Mouse (Mus musculus): ENCODE measurements around the gene C530025M09Rik.

C530025M09Rik gene

DNA sequence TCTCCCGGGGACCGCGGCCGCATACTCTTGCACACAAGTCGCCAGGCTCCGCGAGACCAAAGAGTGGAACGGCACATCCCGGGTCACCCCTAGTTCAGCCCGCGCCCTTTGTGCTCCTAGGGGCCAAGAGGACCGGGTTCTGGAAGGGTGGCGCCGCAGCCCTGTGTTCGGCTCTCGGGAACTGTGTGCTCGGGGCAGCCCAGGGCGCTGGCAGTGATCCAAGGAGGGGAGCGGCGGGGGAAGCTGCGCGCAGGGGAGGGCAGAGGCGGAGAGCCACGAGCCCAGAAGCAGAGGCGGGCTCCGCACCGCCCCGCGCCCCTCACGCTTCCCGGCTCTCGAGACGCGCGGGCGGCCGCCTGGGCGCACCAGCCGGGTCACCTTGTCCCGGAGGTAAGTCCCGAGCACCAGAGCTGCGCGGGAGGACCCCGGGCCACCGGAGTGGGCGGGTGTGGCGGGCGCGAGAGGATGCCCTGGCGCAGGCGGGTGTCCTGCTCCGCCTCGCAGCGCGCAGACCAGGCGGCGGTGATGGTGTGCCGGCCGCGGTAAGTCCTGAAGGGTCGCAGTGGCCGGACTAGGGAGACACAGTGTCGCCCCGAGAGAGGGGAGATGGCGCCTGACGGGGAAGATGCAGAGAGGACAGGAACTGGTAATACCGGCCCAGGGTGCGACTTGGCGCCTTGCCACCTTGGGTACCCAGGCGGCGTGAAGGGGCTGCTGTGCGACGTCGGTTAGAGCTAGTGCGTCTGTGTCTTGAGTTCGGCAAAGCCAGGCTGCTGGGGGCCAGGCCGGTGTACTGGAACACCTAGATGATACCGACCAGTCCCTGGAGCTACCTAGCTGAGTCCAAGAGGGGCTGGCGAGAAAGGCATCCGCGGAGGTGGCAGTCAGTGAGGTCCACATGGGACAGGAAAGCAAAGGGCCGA is at the start of gene C530025M09Rik:
C530025M09Rik (minus strand) TSS at position 678 of the 923 bp plus-strand sequence.
- no peak for DNase-seq

DNA sequence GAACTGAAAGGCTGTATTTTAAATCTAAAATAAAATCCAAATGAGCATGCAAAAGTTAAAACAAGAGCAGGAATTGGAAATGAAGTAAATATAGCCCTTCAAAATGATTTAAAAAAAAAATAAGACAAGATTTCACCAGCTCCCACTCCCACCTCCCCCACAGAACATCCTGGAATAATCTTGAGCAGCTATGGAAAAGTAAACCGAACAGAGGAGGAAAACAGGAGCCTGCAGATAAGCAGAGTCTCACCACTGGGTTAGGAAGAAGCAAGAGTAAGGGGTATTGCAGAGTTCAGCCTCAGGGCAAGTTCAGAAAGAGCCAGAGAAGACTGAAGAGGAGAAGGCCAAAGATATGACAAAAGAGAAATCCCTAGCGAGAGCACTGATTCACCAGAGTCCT is 46.9 kb upstream of the C530025M09Rik start:
- DNase-seq = no peak

DNA sequence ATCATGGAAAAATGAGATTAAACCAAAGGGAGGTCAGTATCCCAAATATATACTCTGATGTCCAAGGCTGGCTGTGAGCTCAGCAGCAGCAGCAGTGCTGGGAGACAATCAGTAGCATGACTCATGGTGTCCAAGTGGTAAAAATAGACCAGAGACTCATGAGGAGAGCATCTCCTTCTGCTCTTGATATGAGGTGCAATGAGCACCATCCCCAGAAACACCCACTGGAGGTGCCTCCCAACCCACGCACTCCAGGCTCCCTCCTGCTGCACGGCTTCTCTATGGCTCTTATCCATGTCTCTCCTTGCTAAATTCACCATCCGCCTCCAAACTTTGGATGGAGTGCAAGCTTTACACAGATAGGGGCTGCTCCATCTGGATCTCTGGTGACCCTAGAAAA is 42.3 kb upstream of the C530025M09Rik start:
- DNase-seq = no peak

DNA sequence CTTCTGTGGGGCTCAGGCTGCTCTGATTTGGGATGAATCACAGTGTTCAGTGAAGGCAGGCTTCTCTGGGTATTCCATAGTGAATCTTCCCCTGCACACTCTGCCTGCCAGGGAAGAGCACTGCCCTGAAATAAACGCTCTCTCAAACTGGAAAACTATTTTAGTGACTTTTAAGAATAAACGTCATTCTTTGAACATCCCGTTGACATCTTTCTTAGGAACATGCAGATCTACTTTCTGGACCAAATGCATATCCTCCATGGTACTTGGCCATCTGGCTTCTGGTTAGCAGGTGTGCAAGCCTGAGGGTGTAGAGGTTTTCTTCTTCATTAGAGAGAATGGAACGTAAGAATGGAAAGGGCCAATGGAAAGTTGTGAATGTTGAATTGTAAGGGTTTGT is 41.5 kb upstream of the C530025M09Rik start:
- DNase-seq = no peak

DNA sequence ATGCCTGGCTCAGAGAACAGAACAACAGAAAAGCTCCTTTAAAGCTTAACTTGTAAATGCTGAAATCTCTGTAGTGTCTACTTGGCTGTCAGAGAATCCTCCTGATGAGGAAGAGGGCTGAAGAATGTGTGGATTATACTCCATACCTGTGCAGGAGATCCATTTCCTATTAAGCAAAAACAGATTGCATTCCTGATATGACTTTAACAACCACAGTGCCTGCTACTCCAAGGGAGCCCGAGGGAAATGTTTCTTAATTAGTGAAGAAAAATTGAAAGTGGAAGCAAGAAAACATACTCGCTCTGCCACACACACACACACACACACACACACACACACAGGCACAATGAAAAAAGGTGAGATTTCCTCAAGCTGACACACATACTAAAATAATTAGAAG is 39.5 kb upstream of the C530025M09Rik start:
- DNase-seq = no peak

DNA sequence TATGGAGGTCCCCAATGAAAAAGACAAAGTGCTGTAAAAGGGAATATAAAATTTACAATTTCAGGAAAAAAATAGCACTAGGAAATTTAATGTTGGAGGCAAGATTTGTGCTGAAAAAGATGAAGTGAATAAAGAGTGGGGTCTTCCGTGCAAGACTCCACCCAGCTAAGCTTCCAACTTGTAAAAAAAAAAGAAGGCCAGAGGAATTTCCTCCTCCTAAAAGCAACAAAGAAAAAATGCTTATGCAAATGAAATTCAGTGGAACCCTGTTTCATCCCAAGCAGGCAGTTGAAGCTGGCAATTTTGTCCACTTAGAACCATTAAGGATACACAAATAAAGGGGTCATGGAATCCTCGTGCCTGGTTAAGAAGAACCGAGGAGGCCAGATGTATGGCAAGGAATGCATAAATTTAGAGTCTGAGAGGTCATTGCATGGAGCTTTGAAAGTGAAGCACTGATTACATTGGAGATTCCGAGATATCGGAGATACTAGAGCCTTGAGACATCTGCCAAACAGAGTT is 35.0 kb upstream of the C530025M09Rik start:
- no peak for DNase-seq

DNA sequence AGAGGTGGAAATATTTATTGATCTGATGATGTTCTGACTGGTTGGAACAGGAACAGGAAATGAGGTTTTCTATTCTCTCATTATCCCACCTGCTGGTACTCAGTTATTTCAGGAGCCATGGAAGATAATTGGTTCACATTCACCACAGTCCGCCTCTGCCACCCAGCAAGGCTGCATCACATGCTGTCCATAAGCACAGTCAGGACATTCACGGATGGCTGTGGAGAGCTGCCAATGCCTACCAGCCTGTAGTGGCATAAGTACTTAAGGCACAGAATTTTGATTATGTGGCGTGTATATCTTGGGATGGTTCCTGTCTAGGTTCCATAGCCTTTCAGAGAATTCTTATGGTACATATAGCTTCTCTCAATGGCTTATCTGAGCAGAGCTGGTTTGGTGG is 30.0 kb upstream of the C530025M09Rik start:
- no peak for DNase-seq

DNA sequence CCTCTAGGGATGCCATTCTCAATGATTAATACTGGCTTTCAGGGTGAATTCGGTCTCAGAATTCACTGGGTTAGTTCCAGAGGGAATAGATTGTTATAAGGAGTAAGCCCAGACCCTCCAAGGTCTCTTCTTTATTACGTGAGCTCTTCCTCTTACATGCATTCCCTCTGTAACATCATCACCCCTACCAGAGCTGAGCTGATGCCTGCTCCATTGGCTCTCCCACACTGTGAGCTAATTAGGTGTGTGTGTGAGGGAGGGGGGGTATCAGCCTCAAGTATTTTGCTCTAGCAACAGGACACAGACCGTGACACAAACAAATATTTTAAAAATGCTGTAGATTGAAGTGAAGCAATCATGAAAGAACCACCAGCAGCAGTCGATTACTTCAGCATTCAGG is 17.8 kb upstream of the C530025M09Rik start:
- no peak for DNase-seq

DNA sequence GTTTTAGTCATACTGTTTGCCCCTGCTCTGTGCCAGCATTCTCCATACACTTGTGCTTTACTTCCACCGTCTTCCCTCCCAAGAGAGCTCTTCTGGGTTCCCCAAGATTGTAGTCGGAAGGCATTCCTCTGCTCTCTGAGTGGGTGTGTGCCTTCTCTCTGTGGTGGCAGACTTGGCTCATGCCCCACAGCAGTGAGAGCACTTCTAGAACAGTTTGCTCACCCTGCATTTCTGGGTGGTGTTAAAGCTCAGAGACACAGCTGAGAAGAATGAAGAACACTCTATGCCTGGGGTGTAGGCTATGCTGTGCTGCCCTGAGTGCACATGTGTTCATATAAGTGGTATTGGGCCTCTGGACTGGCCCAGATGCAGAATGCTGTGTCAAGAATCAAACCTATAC is 13.6 kb upstream of the C530025M09Rik start:
- no peak for DNase-seq

DNA sequence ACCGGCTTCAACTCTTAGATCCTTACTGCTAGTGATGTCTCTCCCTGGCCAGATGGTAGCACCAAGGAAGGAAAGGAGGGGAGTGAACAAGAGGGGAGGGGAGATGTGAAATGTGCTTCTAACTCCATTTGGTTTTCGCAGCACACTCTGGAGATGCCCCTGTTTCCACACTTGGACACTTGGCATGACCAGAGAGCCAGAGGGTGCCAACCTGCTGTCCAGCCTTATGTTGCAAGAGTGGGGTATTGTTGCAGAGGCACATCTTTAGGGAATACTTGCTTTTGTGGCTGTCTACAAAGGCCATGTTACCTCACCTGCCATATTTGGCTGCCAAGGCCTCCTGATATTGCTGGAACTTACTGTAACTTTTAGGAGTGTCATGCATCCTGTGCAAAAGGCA is 8.7 kb upstream of the C530025M09Rik start:
- no peak for DNase-seq

DNA sequence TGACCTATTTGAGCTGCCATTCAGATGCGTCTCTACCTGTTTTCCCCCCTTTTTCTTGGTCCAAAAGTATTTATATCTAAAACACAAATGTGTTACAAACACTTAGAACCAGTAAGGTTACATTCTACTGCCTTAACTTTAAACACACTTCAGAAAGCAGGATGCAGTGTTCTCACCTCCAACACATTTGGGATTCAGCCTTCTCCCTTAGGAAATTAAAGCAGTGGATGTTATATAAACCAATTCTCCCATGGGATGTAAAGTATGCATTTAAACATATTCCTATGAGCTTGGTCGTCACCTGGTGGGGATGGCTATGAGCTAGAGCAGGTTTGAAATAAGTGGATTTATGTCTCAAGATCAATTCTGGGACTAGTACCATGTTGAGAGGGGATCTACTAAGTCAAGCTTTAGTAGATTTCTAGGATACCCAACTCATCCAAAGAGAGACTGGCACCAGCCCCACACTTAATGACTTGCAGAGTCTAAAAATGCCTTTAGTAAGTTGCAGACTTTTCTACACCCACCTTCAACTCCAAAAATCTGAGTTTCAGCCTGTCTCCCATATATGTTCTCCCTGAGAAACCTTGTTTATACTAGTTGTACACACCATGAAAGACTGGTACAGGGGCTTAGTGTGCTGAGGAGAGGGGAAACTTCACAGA is 5.6 kb upstream of the C530025M09Rik start:
- no peak for DNase-seq

DNA sequence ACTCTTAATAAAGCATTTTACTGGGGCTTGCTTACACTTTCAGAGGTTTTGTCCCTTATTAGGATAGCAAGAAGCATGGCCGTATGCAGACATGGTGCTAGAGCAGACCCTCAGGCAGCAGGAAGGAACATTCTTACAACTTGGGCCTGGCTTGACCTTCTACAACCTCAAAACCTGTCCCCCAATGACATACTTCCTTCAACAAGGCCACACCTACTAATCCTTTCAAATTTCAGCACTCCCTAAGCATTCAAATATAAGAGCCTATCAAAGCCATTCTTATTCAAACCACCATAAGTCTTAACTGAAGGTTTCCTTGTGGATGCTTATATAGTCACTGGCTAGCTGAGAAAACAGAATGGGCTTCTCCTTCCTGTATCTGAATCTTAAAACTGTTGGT is 4.1 kb upstream of the C530025M09Rik start:
- DNase-seq = no peak

DNA sequence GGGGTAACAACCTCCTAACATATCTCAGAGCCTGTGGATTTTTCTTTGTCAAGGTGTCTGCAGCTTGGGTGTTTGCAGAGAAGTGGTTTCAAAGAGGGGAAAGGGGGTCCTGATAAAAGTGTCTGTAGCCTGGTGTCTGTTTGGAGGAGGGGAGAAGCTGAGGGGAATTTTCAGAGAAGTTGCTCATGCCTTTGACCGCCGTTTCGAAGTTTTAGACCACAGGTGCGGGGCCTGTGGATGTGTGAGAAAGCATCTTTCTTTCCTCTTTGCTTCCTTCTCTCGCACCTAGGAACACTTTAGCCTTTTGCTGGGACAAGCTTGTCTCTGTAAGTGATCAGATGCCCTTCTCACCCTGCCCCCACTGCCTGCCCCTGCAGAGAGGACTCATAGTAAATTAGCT is 1.3 kb upstream of the C530025M09Rik start:
- DNase-seq = no peak

DNA sequence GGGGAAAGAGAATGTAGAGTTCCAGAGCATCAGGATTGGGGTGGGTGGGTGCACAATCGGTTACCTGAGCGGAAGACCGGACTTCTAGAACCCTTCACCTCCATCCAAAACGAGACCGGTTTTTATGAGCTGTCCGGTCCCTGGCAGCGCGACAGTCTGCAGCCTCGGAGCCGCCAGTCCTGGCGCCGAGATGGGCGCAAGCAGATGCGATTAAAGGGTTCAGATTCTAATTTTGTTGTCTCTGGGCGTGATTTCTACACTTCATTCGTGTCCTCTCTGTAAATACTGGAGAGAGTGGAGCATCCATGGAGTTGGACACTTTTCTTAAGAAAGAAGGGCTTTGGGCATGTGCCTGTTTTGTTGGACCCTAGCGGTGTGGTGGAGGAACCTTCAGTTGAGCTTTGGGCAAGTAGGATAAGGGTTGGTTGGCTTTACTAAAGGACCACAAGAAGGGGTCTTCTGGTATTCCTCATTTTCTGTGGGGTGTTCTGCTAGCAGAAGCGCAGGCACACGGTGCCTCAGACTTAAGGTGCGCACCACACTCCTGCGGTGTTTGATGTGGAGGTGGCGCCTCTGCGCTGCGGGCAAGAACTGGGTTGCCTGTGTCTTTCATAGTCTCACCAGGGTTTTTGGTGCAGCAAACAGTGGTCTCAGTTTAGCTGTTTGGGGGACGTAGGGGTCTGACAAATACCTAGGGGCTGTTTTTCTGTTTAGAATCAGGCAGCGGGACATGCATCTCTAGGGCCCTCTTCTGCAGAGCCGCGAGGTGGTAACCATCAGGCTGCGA is 639 bp upstream of the C530025M09Rik start:
- DNase-seq = no peak

DNA sequence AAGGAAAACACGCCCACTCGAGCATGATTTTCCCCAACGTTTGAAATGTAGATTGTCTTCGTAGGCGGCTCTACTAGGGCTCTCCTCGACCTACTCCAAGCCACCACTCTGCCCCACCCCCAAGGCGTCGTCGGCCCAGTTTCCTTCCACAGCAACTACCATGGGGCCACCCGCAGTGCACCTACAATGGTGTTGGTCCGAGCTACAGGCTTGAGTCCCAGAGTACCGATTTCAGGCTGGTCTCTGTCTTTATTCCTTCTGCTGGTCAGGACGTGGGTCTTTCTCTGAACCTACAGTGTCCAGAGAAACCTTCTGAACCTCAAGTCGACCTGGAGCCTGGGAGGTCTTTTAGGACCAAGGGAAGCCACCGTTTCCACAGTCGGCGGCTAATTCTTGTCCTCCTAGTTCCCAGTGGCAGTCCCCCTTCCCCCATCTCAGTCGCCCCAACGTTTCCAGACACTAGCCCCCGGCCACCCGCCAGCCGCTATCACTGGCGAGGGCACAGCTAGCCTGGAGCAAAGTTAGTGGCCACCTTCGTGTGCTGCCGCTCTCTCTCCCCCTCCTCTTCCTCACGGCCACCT is 968 bp downstream of the C530025M09Rik start:
- no peak for DNase-seq

DNA sequence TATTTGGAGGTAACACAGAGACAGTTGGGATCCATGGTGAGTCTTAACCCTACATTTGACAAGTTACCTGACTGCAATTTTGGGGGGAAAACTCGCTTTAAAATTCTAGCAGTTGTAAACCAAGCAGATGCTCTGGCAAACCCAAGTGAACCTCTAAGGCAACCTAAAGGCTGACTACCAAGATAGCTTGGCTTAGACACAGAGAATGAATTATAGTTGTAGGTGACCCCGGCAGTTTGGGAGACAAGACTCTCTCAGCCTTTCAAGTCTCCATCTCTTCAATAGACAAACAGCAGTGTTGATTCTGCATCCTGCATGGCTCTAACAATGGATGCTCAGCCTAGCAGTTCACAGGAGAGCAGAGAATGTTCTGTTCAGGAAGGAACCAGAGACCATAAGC is 2.1 kb downstream of the C530025M09Rik start, which contains the start of gene Syndig1:
Syndig1 (plus strand) TSS at position 301 of the 400 bp plus-strand sequence.
- DNase-seq = no peak

DNA sequence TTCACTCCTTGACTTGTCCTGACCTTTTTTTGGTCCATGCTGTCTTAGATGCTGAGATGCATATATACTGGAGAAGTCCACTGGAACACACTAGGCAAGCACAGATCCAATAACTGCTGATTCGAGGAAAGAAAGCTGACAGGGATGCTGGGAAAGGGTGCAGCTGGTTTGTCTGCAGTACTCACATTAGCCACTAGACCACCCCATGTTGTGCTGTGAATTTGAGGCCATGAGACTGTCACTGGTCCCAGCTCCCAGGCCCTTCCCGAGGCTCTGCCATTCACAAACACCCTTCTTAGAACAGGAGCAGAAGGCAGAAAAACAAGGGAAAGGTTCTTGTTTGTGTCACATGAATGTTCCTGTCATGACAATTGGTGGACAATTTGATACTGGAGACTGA is 10.8 kb downstream of the C530025M09Rik start:
- DNase-seq = no peak

DNA sequence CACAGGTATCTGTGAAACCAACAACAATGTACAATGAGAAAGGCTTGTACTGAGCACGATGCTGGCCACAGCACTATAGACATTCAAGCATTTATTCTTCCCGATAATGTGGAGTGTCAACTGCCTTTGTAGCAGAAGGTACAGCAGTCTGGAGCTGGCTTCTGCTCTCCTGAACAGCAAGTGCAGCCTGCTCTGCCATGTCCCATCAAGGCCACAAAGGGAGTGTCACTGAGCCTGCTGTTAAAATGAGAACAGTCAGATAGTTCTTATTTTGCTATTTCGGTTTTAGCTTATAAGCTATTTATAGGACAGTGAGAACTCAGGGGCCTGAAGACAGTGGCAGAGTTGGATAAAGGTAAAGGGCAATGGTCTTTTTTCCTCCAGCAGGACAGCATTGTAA is 11.3 kb downstream of the C530025M09Rik start:
- no peak for DNase-seq

DNA sequence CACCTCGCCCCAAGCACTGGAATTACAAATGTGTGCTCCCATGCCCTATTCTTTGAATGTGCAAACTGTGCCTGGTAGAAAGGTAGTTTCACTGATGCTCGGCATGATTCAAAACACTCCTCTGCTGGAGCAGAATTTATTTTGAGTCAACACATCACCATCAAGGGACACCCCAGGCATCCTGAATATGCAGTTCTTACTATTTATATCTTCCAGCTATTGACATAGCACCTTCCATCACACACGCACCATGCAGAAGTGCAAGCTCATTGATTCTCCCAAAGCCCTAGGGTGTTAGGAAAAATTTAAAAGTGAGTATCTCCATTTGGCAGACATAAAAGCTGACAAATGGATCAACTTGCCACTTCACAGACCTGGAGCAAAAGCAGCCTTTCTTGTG is 12.6 kb downstream of the C530025M09Rik start:
- no peak for DNase-seq

DNA sequence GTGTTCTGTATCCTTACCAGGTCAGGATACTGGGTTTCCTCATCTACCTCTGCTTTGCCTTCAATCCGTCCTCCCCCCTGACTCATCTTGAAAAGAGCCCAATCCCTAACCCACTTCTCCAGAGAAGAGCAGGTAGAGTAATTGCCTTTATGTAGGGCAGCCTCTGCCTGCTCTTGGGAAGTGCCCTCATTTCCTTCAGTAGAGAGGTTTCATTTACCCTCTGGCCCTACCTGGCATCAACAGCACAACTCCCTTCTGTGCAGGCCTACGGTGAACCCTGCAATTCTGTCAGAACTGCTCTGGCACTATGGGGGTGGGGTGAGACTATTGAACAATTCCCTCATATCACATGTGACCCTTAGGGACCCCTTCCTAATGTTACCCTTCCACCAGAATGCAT is 18.1 kb downstream of the C530025M09Rik start:
- DNase-seq = no peak

DNA sequence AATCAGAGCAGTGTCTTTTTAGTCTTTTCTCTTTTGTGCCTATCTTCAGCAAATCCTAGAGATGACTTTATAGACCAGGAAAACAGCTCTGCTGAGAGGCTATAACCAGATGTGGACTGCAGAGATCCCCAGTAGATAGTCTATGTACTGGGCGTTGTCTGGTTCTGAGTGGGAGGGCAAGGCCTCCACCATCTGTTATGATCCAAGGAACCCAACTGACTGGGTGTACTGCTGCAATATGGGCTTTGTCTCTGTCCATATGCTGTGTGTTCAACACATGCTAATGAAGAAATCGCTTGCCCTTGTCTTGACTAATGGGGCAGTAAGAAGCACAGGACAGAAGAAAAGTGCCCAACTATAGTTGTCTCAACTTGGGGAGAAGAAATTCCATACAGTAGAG is 25.8 kb downstream of the C530025M09Rik start:
- DNase-seq = no peak

DNA sequence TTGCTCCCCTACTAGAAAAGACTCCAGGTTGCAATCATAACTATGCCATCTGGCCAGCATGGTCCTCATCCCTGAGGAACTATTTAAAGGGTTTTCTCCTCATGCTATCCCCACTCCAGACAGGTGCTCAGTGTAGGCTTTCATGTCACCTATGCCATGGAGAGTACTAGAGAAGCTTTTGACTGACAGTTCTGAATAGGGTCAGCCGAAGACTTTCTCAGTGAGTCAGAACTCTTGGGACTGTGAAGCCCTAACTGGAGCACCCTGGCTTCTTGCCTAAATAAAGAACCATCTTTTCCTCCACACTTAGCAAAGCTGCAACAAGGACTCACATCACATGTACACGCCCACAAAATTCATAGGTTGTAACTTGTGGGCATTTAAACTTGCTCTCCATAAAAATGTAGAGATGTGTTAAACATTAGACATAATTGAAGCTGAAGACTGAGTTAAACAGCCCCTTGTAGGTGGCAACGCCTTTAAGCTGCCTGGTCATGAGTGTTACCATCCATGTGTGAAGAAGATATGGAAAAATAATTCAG is 26.3 kb downstream of the C530025M09Rik start:
- DNase-seq = no peak
